Mouse (Mus musculus): Measurements from ENCODE around the gene Gm11042.

GRCm38 (mm10) chr12:74329759-74330158, 13.6 kb upstream of the Gm11042 start:
- TF ChIP-seq CTCF (IDR thresholded peaks at IDR 0.05; ENCODE audit: low read depth): no peak
- TF ChIP-seq EP300 (IDR thresholded peaks at IDR 0.05; ENCODE audit: low read depth): no peak

Data from liver, postnatal 0 days (tissue).